In the genomic region with DNA sequence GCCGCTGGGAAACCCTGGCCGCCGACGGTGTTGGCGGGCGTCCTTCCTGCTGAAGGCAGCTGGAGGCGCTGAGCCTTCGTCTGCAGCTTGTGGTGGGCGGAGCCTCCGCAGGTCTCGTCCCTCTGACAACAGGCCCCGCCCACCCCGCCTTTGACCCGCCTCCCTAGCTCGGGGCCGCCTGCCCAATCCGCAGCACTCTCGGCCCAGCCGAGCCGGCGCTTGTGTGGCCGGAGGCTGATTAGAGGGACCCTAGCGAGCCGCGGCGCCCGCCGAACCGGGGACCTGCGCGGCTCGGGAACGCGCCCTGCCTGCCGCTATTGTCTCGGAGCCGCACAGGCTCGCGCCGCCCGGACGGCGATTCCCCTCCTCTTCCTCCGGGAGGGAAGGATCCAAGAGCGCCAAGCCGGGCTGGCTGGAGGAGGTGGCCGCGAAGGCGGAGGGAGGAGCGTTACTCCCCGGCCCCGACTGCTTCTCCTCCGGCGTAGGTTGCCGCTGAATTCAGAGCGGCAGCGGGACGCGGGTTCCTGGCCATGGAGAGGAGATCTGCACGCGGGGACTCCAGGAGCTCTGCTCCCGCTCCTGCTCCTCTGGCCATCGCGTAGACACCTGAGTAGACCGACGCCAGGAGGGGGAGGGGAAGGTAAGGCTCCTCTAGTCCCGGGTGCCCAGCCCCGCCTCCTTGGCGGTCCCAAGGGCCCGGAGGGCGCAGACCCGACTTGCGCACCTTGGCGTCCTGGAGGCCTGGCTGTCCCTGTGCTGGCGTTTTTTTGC, we compare ENCODE assay signal across 8 mouse cellular contexts. TPM values are rescaled to one million over a fixed set of nuclear protein-coding genes. Genes with fewer than 3 reads are reported as not detected.
DNase-seq lines count a peak whose midpoint lies in the region; ATAC-seq lines count a peak whose summit lies in the region.

TSS of gene Cemip2 (plus strand) at position 196 of the 771 bp plus-strand sequence.

- H3K36me3 ChIP-seq in heart, embryonic 14.5 days (ENCODE audit: control insufficient read depth, insufficient read depth, low read length) = peaks cover 4% of the 10 kb centered on the region; the same call in 1 of the 2 replicates
- H3K36me3 ChIP-seq in liver, embryonic 12.5 days = no peaks in the 10 kb centered on the region
- H3K36me3 ChIP-seq in splenic B cell, adult 2 months (ENCODE audit: control insufficient read depth, insufficient read depth, low read length, poor library complexity, severe bottlenecking) = no peaks in the 10 kb centered on the region

- H3K9me3 ChIP-seq in heart, embryonic 14.5 days (ENCODE audit: control insufficient read depth, low read length) = no peaks in the 10 kb centered on the region
- no peaks in the 10 kb centered on the region for H3K9me3 ChIP-seq in liver, embryonic 12.5 days (replicated peaks)

- ATAC-seq in heart, embryonic 14.5 days (ENCODE audit: insufficient number of reproducible peaks, insufficient read depth, low FRiP score, low read depth) = peak; percentile 93
- peak; percentile 98 for ATAC-seq in liver, embryonic 12.5 days

- WGBS in heart, embryonic 14.5 days = 0% methylated on average over 62 of the region's 75 CpGs
- under 1% methylated on average over 75 of the region's 75 CpGs for WGBS in liver, embryonic 12.5 days (ENCODE audit: insufficient replicate concordance)

- peak within 1 kb of the TSS; percentile 89 to 92 for H3K27ac ChIP-seq in heart, embryonic 14.5 days (replicated peaks in 1 of 2; ENCODE audit: control insufficient read depth in 1 of 2, insufficient read depth in 1 of 2, low read depth in 2 of 2, low read length in 2 of 2)
- H3K27ac ChIP-seq in liver, embryonic 12.5 days = peak within 1 kb of the TSS; percentile 78

- H3K27me3 ChIP-seq in heart, embryonic 14.5 days (ENCODE audit: control insufficient read depth, insufficient read depth, low read length) = no peaks in the 10 kb centered on the region
- peaks cover 17% of the 10 kb centered on the region for H3K27me3 ChIP-seq in liver, embryonic 12.5 days (replicated peaks)
- no peaks in the 10 kb centered on the region for H3K27me3 ChIP-seq in splenic B cell, adult 2 months (ENCODE audit: control insufficient read depth, insufficient read depth, low read length, poor library complexity, severe bottlenecking)

- H3K4me3 ChIP-seq in heart, embryonic 14.5 days (ENCODE audit: control insufficient read depth in 1 of 2, insufficient read depth in 1 of 2, low read depth in 1 of 2, low read length in 2 of 2) = peak within 1 kb of the TSS; percentile 86 to 88
- peak within 1 kb of the TSS; percentile 80 for H3K4me3 ChIP-seq in liver, embryonic 12.5 days

- H3K4me2 ChIP-seq in heart, embryonic 14.5 days (ENCODE audit: low read length) = peak within 1 kb of the TSS; percentile 77
- H3K4me2 ChIP-seq in liver, embryonic 12.5 days = peak within 1 kb of the TSS; percentile 95

- H3K4me1 ChIP-seq in heart, embryonic 14.5 days (ENCODE audit: control insufficient read depth in 2 of 2, insufficient read depth in 2 of 2, low read length in 2 of 2) = peaks cover 31 to 58% of the 10 kb centered on the region in 2 experiments
- peaks cover 23% of the 10 kb centered on the region for H3K4me1 ChIP-seq in liver, embryonic 12.5 days

- peak within 1 kb of the TSS; percentile 90 for H3K9ac ChIP-seq in heart, embryonic 14.5 days (ENCODE audit: low read length)
- H3K9ac ChIP-seq in liver, embryonic 12.5 days = peak within 1 kb of the TSS; percentile 77

- peak; percentile 78 to 85 for DNase-seq in CD8-positive naive resting alpha-beta T cell, adult 2 months (ENCODE audit: low read depth in 2 of 2, low spot score in 2 of 2)
- DNase-seq in c-Kit-negative CD71-positive TER-119-positive erythroid progenitor cells, embryonic 14.5 days (ENCODE audit: low read depth, low spot score) = peak; percentile 86
- DNase-seq in fibroblast of lung, adult 2 months (ENCODE audit: low read depth) = peak; percentile 81
- DNase-seq in kidney, postnatal 10 days = peak; percentile 100
- DNase-seq in naive thymus-derived CD4-positive, alpha-beta T cell, adult 2 months (ENCODE audit: low read depth) = peak; percentile 91
- DNase-seq in splenic B cell, adult 2 months (ENCODE audit: low read depth, low spot score) = peak; percentile 95

RNA-seq across cellular contexts. Expression of gene Cemip2, which starts in this region (rescaled TPM):
- polyA plus RNA-seq in heart, embryonic 14.5 days (2014; fragmentation: Nextera tagmentation; extraction: Ambion mirVana) = 57.1 and 57.5 TPM in 2 replicates
- 13.7 and 15.0 TPM in 2 replicates for polyA plus RNA-seq in liver, embryonic 12.5 days (2016; fragmentation: Nextera tagmentation; extraction: Ambion mirVana)

Comparison
In these comparisons a context has a peak if more than half of its experiments do, and no peak if none do; other contexts are left out.
1. Peak in every context shown above with its lines: DNase-seq, ATAC-seq, H3K4me3 ChIP-seq and H3K27ac ChIP-seq.